Mouse (Mus musculus) thymus, adult 2 months (tissue): Measurements from ENCODE around the gene Mapkapk3.

Experiments used
- CTCF ChIP-seq: fragments of 200-500 bp; IDR thresholded peaks from 2 replicates; pipeline ENCODE4 v1.5.1; 2012; ENCODE audit warnings: mild to moderate bottlenecking, control low read depth, low read length, moderate library complexity, borderline replicate concordance; ENCODE audit not compliant: control insufficient read depth, poor library complexity, insufficient read depth; ENCODE audit errors: extremely low read depth
- POLR2A ChIP-seq: fragments of 200-500 bp; IDR thresholded peaks from 2 replicates; pipeline ENCODE4 v1.6.1; 2012; ENCODE audit warnings: mild to moderate bottlenecking, low read length, control low read depth, moderate library complexity; ENCODE audit not compliant: control insufficient read depth, poor library complexity, insufficient read depth; ENCODE audit errors: extremely low read depth

GRCm38 (mm10) chr9:107294249-107294648 lies 4.6 kb upstream of the Mapkapk3 start:
- TF ChIP-seq CTCF = peak; percentile 65; the same call in 1 of the 2 replicates
- TF ChIP-seq POLR2A = no peak
